ENCODE assay signal across 8 mouse cellular contexts in the genomic region with DNA sequence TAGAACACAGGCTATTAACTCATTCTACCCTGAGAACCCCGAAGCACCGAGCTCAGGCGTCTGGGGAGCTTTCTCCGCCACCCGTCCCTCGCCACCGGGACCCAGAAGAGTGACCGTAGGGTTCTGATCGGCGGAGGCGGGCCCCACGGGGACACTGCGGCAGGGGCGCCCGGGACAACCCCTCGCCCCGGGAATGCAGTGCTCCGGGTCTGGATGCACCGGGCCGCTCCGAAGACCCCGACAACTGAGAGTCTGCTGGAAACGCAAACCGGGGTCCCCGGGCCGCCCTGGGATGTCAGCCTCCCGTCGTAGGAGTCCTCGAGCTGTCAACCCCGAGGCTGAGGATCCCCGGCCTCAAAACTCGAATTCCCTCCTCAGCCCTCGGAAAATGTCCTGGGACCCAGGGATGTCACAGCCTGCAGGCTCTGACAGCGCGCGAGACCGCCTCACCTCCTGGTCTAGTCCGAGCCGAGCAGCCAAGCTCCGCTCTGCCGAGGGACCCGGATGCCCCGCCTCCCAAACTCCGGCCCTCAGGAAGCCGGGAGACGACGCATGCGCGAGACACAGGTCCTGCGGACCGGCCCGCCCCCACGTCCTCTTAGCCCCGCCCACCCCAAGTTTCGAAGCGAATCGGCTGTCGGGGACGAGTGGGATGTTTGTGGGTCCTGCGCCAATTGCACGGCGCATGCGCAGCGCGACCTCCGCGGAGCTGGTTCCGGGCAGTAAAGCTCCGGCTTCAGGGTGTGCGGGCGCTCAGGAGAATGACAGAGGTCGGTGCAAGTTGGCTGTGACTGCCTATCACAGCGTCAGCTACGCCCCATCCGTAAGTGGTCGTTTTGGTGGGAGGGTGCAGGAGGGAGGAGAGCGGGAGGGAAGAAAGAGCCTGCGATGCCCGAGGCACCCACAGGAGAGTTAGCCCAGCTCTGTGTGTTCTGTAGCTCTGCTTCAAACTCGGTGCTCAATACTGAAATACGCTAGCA. TPM values are rescaled to one million over a fixed set of nuclear protein-coding genes. Genes with fewer than 3 reads are reported as not detected.
DNase-seq lines count a peak whose midpoint lies in the region; ATAC-seq and TF ChIP-seq lines count a peak whose summit lies in the region.

A gene (minus strand): TSS at position 509 of the 980 bp plus-strand sequence.
A gene (plus strand): TSS at position 712 of the 980 bp plus-strand sequence.

- TF ChIP-seq CTCF in lung, adult 2 months (IDR thresholded peaks at IDR 0.05; ENCODE audit: insufficient read depth, low read length) = no peak

- no peaks in the 10 kb centered on the region for H3K9me3 ChIP-seq in ES-E14 (ENCODE audit: control insufficient read depth, insufficient read depth, low read depth, low read length)
- no peaks in the 10 kb centered on the region for H3K9me3 ChIP-seq in forebrain, embryonic 15.5 days

- no peak within 1 kb of the TSS; the same call in 1 of the 2 replicates for H3K27ac ChIP-seq in ES-E14 (ENCODE audit: insufficient read depth, low read depth, low read length, poor library complexity, severe bottlenecking)
- H3K27ac ChIP-seq in forebrain, embryonic 15.5 days (replicated peaks) = peak within 1 kb of the TSS; percentile 84

- WGBS in forebrain, embryonic 15.5 days = under 1% methylated on average over 81 of the region's 81 CpGs
- WGBS in lung, adult 2 months = under 1% methylated on average over 81 of the region's 81 CpGs

- peak; percentile 98 for ATAC-seq in forebrain, embryonic 15.5 days (replicated peaks)
- ATAC-seq in neutrophil, adult 5-6 weeks (ENCODE audit: extremely low read depth, insufficient number of reproducible peaks, low FRiP score, poor library complexity, severe bottlenecking) = peak; percentile 88

- TF ChIP-seq POLR2A in lung, adult 2 months (IDR thresholded peaks at IDR 0.05; ENCODE audit: borderline replicate concordance, extremely low read depth, low read depth, low read length) = peak; percentile 85; the same call in 1 of the 2 replicates

- H3K4me2 ChIP-seq in forebrain, embryonic 15.5 days (replicated peaks) = peak within 1 kb of the TSS; percentile 81

- H3K9ac ChIP-seq in ES-E14 (ENCODE audit: insufficient read depth, low read depth, low read length, poor library complexity, severe bottlenecking) = peak within 1 kb of the TSS; percentile 94
- H3K9ac ChIP-seq in forebrain, embryonic 15.5 days (replicated peaks) = peak within 1 kb of the TSS; percentile 69

- intact Hi-C loops in heart, postnatal 25 days (cut with DNase I) = loop anchor here (5.0 kb wide), 3 partner anchors 82 to 102 kb away; a partner anchor contains a TSS

- H3K27me3 ChIP-seq in forebrain, embryonic 15.5 days = no peaks in the 10 kb centered on the region

- peak; percentile 97 for DNase-seq in ES-E14 (ENCODE audit: low read depth, low spot score)
- peak; percentile 98 for DNase-seq in cerebellum, adult 11-12 months
- peak; percentile 94 for DNase-seq in heart, postnatal 25 days (ENCODE audit: low spot score)
- DNase-seq in layer of hippocampus, adult 18-20 months (ENCODE audit: low spot score in 2 of 2) = peak; percentile 95 to 98
- peak; percentile 94 for DNase-seq in lung, adult 2 months
- DNase-seq in thymus, adult 18-20 months = peak; percentile 96 to 97

- H3K4me1 ChIP-seq in ES-E14 (ENCODE audit: control insufficient read depth in 2 of 2, insufficient read depth in 2 of 2, low read length in 2 of 2, poor library complexity in 1 of 2) = peaks cover 0 to 3% of the 10 kb centered on the region in 2 experiments; a peak in 1 of 4 replicates
- peaks cover 19% of the 10 kb centered on the region for H3K4me1 ChIP-seq in forebrain, embryonic 15.5 days
- no peaks in the 10 kb centered on the region for H3K4me1 ChIP-seq in lung, adult 2 months (ENCODE audit: control insufficient read depth, insufficient read depth, low read length)

- in situ Hi-C loops in ES-E14 (cut with MboI; ENCODE audit: low sequenced_read_pairs in 2 of 2, unreplicated experiment in 2 of 2) = no loop called here

- peak within 1 kb of the TSS; percentile 93 to 94 for H3K4me3 ChIP-seq in ES-E14 (ENCODE audit: insufficient read depth in 1 of 2, low read depth in 1 of 2, low read length in 2 of 2, poor library complexity in 1 of 2, severe bottlenecking in 1 of 2)
- H3K4me3 ChIP-seq in forebrain, embryonic 15.5 days = peak within 1 kb of the TSS; percentile 62
- peak within 1 kb of the TSS; percentile 85 for H3K4me3 ChIP-seq in lung, adult 2 months (replicated peaks; ENCODE audit: extremely low read depth, low read depth, low read length)

- H3K36me3 ChIP-seq in ES-E14 (ENCODE audit: control insufficient read depth, insufficient read depth, low read length, poor library complexity, severe bottlenecking) = peaks cover 6% of the 10 kb centered on the region; the same call in 1 of the 2 replicates
- peaks cover 25% of the 10 kb centered on the region for H3K36me3 ChIP-seq in forebrain, embryonic 15.5 days

TF ChIP-seq in ES-E14, 5 proteins besides CTCF, POLR2A, EP300 and RAD21:
- TF ChIP-seq MAFK (IDR thresholded peaks at IDR 0.05; ENCODE audit: insufficient read depth, low read depth, low read length) (no peak), HCFC1 (IDR thresholded peaks at IDR 0.05; ENCODE audit: borderline replicate concordance, insufficient read depth, low read length) (no peak), ZC3H11A (IDR thresholded peaks at IDR 0.05; ENCODE audit: borderline replicate concordance, low read depth, low read length) (no peak), CHD2 (IDR thresholded peaks at IDR 0.05; ENCODE audit: low read depth, low read length) (no peak), ZNF384 (IDR thresholded peaks at IDR 0.05; ENCODE audit: low read depth, low read length) (no peak)
TF ChIP-seq in ES-E14: peak in this region for 0.

RNA-seq across cellular contexts. Expression of the first gene that starts in this region (rescaled TPM):
- total RNA-seq in ES-E14 (2012; rRNA removed) = 18.8 and 19.9 TPM in 2 replicates
- 20.3 and 23.1 TPM in 2 replicates for polyA plus RNA-seq in forebrain, embryonic 15.5 days (2015; fragmentation: Nextera tagmentation; extraction: Ambion mirVana)
- 10 to 100 TPM; 38.6 to 43.0 TPM for total RNA-seq in heart, postnatal 25 days (2021)
- total RNA-seq in layer of hippocampus, adult 18-20 months (2021) = 10 to 100 TPM; 50.8 TPM
- 17.7 and 24.2 TPM in 2 replicates for polyA plus RNA-seq in lung, adult 2 months (2012; rRNA removed)
- total RNA-seq in neutrophil, adult 5-6 weeks (2017) = 26.3 and 32.7 TPM in 2 replicates

RNA-seq across cellular contexts. Expression of the second gene that starts in this region (rescaled TPM):
- total RNA-seq in ES-E14 (2012; rRNA removed) = 15.9 and 18.7 TPM in 2 replicates
- polyA plus RNA-seq in forebrain, embryonic 15.5 days (2015; fragmentation: Nextera tagmentation; extraction: Ambion mirVana) = 44.0 and 52.4 TPM in 2 replicates
- total RNA-seq in heart, postnatal 25 days (2021) = 10 to 100 TPM; 29.4 to 32.3 TPM
- 10 to 100 TPM; 39.9 to 42.5 TPM for total RNA-seq in layer of hippocampus, adult 18-20 months (2021)
- polyA plus RNA-seq in lung, adult 2 months (2012; rRNA removed) = 7.3 and 12.6 TPM in 2 replicates
- total RNA-seq in neutrophil, adult 5-6 weeks (2017) = 41.1 and 60.0 TPM in 2 replicates
